12 mouse cellular contexts compared by ENCODE assay signal in the genomic region with DNA sequence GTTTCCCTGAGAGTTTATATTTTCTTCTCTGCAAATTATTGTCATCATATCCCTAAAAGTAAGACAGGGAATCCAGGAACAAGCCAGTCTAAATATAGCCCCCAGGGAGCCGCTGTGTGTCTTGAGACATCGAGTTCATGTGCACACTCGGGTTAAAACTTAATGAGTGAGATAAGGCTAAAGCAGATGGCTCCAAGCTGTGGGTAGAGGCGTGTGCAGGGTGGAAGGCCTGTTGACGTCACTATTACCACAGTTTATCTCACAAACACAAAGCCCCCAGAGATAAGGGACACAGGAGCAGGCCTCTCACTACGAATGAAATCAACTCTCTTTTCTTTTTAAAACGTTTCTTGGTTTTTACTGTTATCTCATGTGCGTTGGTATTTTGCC.
DNase-seq lines count a peak whose midpoint lies in the region; ATAC-seq lines count a peak whose summit lies in the region.
"Had no signal": no experiment of that assay in that cellular context is flagged by ENCODE, and none has a peak within 500 bp of the region (broad histone marks: within the 10 kb centered on the region; RNA-seq: fewer than 3 reads in every experiment).

No protein-coding gene starts in this region.

- 8% methylated on average over 8 of the region's 8 CpGs for WGBS in heart, embryonic 13.5 days
- 6% methylated on average over 8 of the region's 8 CpGs for WGBS in liver, embryonic 13.5 days (ENCODE audit: insufficient replicate concordance)

- ATAC-seq in heart, embryonic 13.5 days (ENCODE audit: extremely low read depth, insufficient number of reproducible peaks, low FRiP score, low TSS enrichment): no peak
- ATAC-seq in liver, embryonic 13.5 days (ENCODE audit: low read depth): peak; percentile 87

- no peak overlapping the region for H3K4me3 ChIP-seq in heart, embryonic 13.5 days
- no peak overlapping the region for H3K4me3 ChIP-seq in liver, embryonic 13.5 days (replicated peaks)
- H3K4me3 ChIP-seq: embryonic facial prominence, embryonic 12.5 days; limb, embryonic 15.5 days had no signal

- H3K9ac ChIP-seq in heart, embryonic 13.5 days: no peak overlapping the region
- peak overlapping the region; percentile 46 for H3K9ac ChIP-seq in liver, embryonic 13.5 days
- H3K9ac ChIP-seq: embryonic facial prominence, embryonic 12.5 days; limb, embryonic 15.5 days had no signal

- no peaks in the 10 kb centered on the region for H3K36me3 ChIP-seq in heart, embryonic 13.5 days
- H3K36me3 ChIP-seq in liver, embryonic 13.5 days: no peaks in the 10 kb centered on the region
- H3K36me3 ChIP-seq: embryonic facial prominence, embryonic 12.5 days; limb, embryonic 15.5 days had no signal

- H3K27ac ChIP-seq in heart, embryonic 13.5 days (replicated peaks): 0 out of 2 replicates have a peak overlapping the region, but pooled peaks have one; percentile 6
- peak overlapping the region; percentile 80 for H3K27ac ChIP-seq in liver, embryonic 13.5 days
- H3K27ac ChIP-seq: embryonic facial prominence, embryonic 12.5 days; limb, embryonic 15.5 days had no signal

- H3K9me3 ChIP-seq in heart, embryonic 13.5 days: no peaks in the 10 kb centered on the region
- H3K9me3 ChIP-seq in liver, embryonic 13.5 days (replicated peaks): no peaks in the 10 kb centered on the region
- H3K9me3 ChIP-seq: embryonic facial prominence, embryonic 12.5 days; limb, embryonic 15.5 days had no signal

- DNase-seq in heart, postnatal 4 days: no peak
- DNase-seq in 416B (ENCODE audit: low read depth): peak; percentile 38
- peak; percentile 17 for DNase-seq in c-Kit-negative CD71-positive TER-119-positive erythroid progenitor cells, embryonic 14.5 days (ENCODE audit: low read depth, low spot score)
- peak; percentile 59 for DNase-seq in liver, embryonic 13.5 days
- no peak for DNase-seq in embryo, embryonic 9.5 days (ENCODE audit: extremely low spot score)
- DNase-seq in kidney, adult 9 months: no peak
- no peak for DNase-seq in cerebellum, postnatal 25 days
- DNase-seq: kidney, adult 8-10 months had no signal

- peak overlapping the region; percentile 4; the same call in 1 of the 2 replicates for H3K4me2 ChIP-seq in heart, embryonic 13.5 days
- peak overlapping the region; percentile 43 for H3K4me2 ChIP-seq in liver, embryonic 13.5 days
- H3K4me2 ChIP-seq: embryonic facial prominence, embryonic 12.5 days; limb, embryonic 15.5 days had no signal

- peaks cover 17% of the 10 kb centered on the region for H3K27me3 ChIP-seq in heart, embryonic 13.5 days (replicated peaks)
- H3K27me3 ChIP-seq in liver, embryonic 13.5 days: no peaks in the 10 kb centered on the region
- H3K27me3 ChIP-seq: CH12.LX; embryonic facial prominence, embryonic 12.5 days; limb, embryonic 15.5 days had no signal

- H3K4me1 ChIP-seq in heart, embryonic 13.5 days: peaks cover 28% of the 10 kb centered on the region
- H3K4me1 ChIP-seq in liver, embryonic 13.5 days (replicated peaks): peaks cover 70% of the 10 kb centered on the region

Comparison
In these comparisons a context has a peak if more than half of its experiments do, and no peak if none do; other contexts are left out.
1. DNase-seq: peak in 416B (single experiment), c-Kit-negative CD71-positive TER-119-positive erythroid progenitor cells, embryonic 14.5 days (single experiment) and liver, embryonic 13.5 days (single experiment); none in heart, postnatal 4 days (single experiment), embryo, embryonic 9.5 days (single experiment), kidney, adult 9 months (single experiment) and cerebellum, postnatal 25 days (0 of 2).